Mouse (Mus musculus) testis, adult 10 weeks (tissue): ENCODE results near the gene Gm8356. TPM values are rescaled to one million over a fixed set of nuclear protein-coding genes. Genes with fewer than 3 reads are reported as not detected.

ENCODE experiments used
- polyA plus RNA-seq: library from polyadenylated mRNA; stranded (reverse); fragments of 350-450 nt; fragmentation: Illumina TruSeq; extraction: RNeasy Lipid Tissue Mini Kit (QIAGEN cat#74804); gene quantifications from one replicate; pipeline ENCODE4 v1.2.3, GENCODE M21; 2014; ENCODE audit warnings: low read depth, low replicate concordance

The Gm8356 gene
- 12.9 TPM for polyA plus RNA-seq

GRCm38 (mm10) chr14:6537190-6537589 is at the start of gene Gm8356:
Gene Gm8356 (minus strand): TSS chr14:6537290.

Other genes starting within 250 kb of the Gm8356 start
- gene Gm21103, start 232.4 kb downstream of the Gm8356 start, polyA plus RNA-seq, result 418 TPM
- gene Gm3618, start 193.6 kb downstream of the Gm8356 start, polyA plus RNA-seq, result 4.4 TPM
- gene Gm16440, start 147.0 kb downstream of the Gm8356 start, polyA plus RNA-seq, result 1.8 TPM
- 6.7 TPM for gene Gm3591, start 124.8 kb downstream of the Gm8356 start, polyA plus RNA-seq
- gene Gm3594, start 92.7 kb downstream of the Gm8356 start, polyA plus RNA-seq, result 1.4 TPM
- 5.4 TPM for gene Gm3629, start 53.3 kb upstream of the Gm8356 start, polyA plus RNA-seq
- gene Gm3460, start 85.1 kb upstream of the Gm8356 start, polyA plus RNA-seq, result 178 TPM
- gene Gm10251, start 146.9 kb upstream of the Gm8356 start, polyA plus RNA-seq, result 31.9 TPM
- 0.25 TPM for gene Gm8050, start 183.0 kb upstream of the Gm8356 start, polyA plus RNA-seq
- gene Gm3636, start 205.0 kb upstream of the Gm8356 start, polyA plus RNA-seq, result 6.8 TPM
- gene Gm8362, start 237.1 kb upstream of the Gm8356 start, polyA plus RNA-seq, result 79.0 TPM